Mouse (Mus musculus) CH12.LX (cell line): Measurements from ENCODE around the gene Eif2b5. TPM values are rescaled to one million over a fixed set of nuclear protein-coding genes. Genes with fewer than 3 reads are reported as not detected.

Experiments
- DNase-seq: peaks from one replicate; pipeline ENCODE4 v3.0.0-alpha.2; 2013; ENCODE audit errors: extremely low read depth
- H3K27ac ChIP-seq: 2 replicates; pipeline ENCODE4 v1.5.1; 2012; ENCODE audit warnings: low read depth, mild to moderate bottlenecking, control low read depth, moderate library complexity; ENCODE audit not compliant: insufficient read depth
- H3K27me3 ChIP-seq: replicated peaks from 2 replicates; pipeline ENCODE3; 2012; ENCODE audit warnings: inconsistent platforms
- H3K36me3 ChIP-seq, 2 experiments: replicated peaks in 1 of 2; 2 replicates each; pipeline versions ENCODE3 to v1.6.1; 2012; ENCODE audit warnings: inconsistent platforms in 1 of 2, low read length in 1 of 2, mild to moderate bottlenecking in 1 of 2, mixed read lengths in 1 of 2, moderate library complexity in 1 of 2; ENCODE audit not compliant: control insufficient read depth in 1 of 2, insufficient read depth in 1 of 2
- H3K4me1 ChIP-seq, 2 experiments: 2 replicates each; pipeline ENCODE4 v1.6.1; 2012; ENCODE audit warnings: inconsistent platforms in 1 of 2, moderate library complexity in 1 of 2; ENCODE audit not compliant: insufficient read depth in 2 of 2, control insufficient read depth in 1 of 2
- H3K4me2 ChIP-seq: 2 replicates; pipeline ENCODE4 v1.6.1; 2012; ENCODE audit warnings: low read depth, mild to moderate bottlenecking, control low read depth; ENCODE audit not compliant: poor library complexity, insufficient read depth, severe bottlenecking
- H3K4me3 ChIP-seq, 3 experiments: fragments of 150-350 bp in 1 of 3; sonication (generic) in 1 of 3; replicated peaks in 1 of 3; 2 replicates each; pipeline versions ENCODE3 to v1.5.1; 2011 to 2012; ENCODE audit warnings: low read depth in 2 of 3, low read length in 2 of 3, mild to moderate bottlenecking in 2 of 3, moderate library complexity in 2 of 3, control low read depth in 1 of 3, improper control_type of control experiment in 1 of 3, inconsistent platforms in 1 of 3, mixed read lengths in 1 of 3; ENCODE audit not compliant: poor library complexity in 1 of 3
- H3K79me2 ChIP-seq: replicated peaks from 2 replicates; pipeline ENCODE4 v1.6.1; 2012; ENCODE audit warnings: mild to moderate bottlenecking, moderate library complexity; ENCODE audit not compliant: control insufficient read depth, poor library complexity, insufficient read depth, severe bottlenecking; ENCODE audit errors: extremely low read depth
- H3K9ac ChIP-seq: 2 replicates; pipeline ENCODE4 v1.6.1; 2012; ENCODE audit warnings: low read depth, mild to moderate bottlenecking, control low read depth, moderate library complexity; ENCODE audit not compliant: insufficient read depth
- H3K9me3 ChIP-seq: replicated peaks from 2 replicates; pipeline ENCODE3; 2012; ENCODE audit warnings: low read length, inconsistent platforms, mixed read lengths
- BHLHE40 ChIP-seq: IDR thresholded peaks from 2 replicates; pipeline ENCODE4 v1.6.1; 2011; ENCODE audit warnings: mild to moderate bottlenecking, low read depth, low read length, improper control_type of control experiment
- CHD1 ChIP-seq: IDR thresholded peaks from 2 replicates; pipeline ENCODE4 v1.6.1; 2012; ENCODE audit warnings: low read depth, low read length, improper control_type of control experiment, inconsistent platforms
- CHD2 ChIP-seq: IDR thresholded peaks from 2 replicates; pipeline ENCODE4 v1.6.1; 2011; ENCODE audit warnings: low read length, improper control_type of control experiment
- CTCF ChIP-seq, 2 experiments: IDR thresholded peaks in 1 of 2; conservative IDR thresholded peaks in 1 of 2; 2 replicates each; pipeline ENCODE4 v1.5.1; 2011 to 2012; ENCODE audit warnings: low read depth in 2 of 2, low read length in 2 of 2, improper control_type of control experiment in 1 of 2, inconsistent platforms in 1 of 2, mild to moderate bottlenecking in 1 of 2, moderate library complexity in 1 of 2
- E2F4 ChIP-seq: IDR thresholded peaks from 2 replicates; pipeline ENCODE4 v1.6.1; 2011; ENCODE audit warnings: low read depth, low read length, improper control_type of control experiment; ENCODE audit not compliant: insufficient replicate concordance
- ELF1 ChIP-seq: IDR thresholded peaks from 2 replicates; pipeline ENCODE4 v1.6.1; 2014; ENCODE audit warnings: low read depth, mild to moderate bottlenecking, inconsistent platforms, low read length, improper control_type of control experiment
- EP300 ChIP-seq: IDR thresholded peaks from 2 replicates; pipeline ENCODE4 v1.6.1; 2011; ENCODE audit warnings: low read length, improper control_type of control experiment
- ETS1 ChIP-seq: conservative IDR thresholded peaks from 2 replicates; pipeline ENCODE4 v1.6.1; 2012; ENCODE audit warnings: low read depth, mild to moderate bottlenecking, inconsistent platforms, low read length, improper control_type of control experiment, moderate library complexity
- GABPA ChIP-seq: IDR thresholded peaks from 2 replicates; pipeline ENCODE4 v1.6.1; 2012; ENCODE audit warnings: low read depth, low read length, improper control_type of control experiment, inconsistent platforms; ENCODE audit not compliant: insufficient replicate concordance
- JUN ChIP-seq: IDR thresholded peaks from 2 replicates; pipeline ENCODE4 v1.6.1; 2011; ENCODE audit warnings: low read depth, mild to moderate bottlenecking, low read length, improper control_type of control experiment, moderate library complexity; ENCODE audit not compliant: insufficient read depth
- JUND ChIP-seq: conservative IDR thresholded peaks from 2 replicates; pipeline ENCODE4 v1.6.1; 2011; ENCODE audit warnings: low read depth, low read length, improper control_type of control experiment
- KAT2A ChIP-seq: IDR thresholded peaks from 2 replicates; pipeline ENCODE4 v1.6.1; 2012; ENCODE audit warnings: low read length, improper control_type of control experiment, inconsistent platforms; ENCODE audit not compliant: insufficient replicate concordance
- MAFK ChIP-seq: IDR thresholded peaks from 2 replicates; pipeline ENCODE4 v1.6.1; 2011; ENCODE audit warnings: low read length, improper control_type of control experiment; ENCODE audit not compliant: insufficient replicate concordance
- MAX ChIP-seq: IDR thresholded peaks from 2 replicates; pipeline ENCODE4 v1.6.1; 2011; ENCODE audit warnings: low read length, improper control_type of control experiment
- MAZ ChIP-seq: IDR thresholded peaks from 2 replicates; pipeline ENCODE4 v1.6.1; 2012; ENCODE audit warnings: low read depth, mild to moderate bottlenecking, inconsistent platforms, low read length, improper control_type of control experiment, moderate library complexity
- MEF2A ChIP-seq: IDR thresholded peaks from 2 replicates; pipeline ENCODE4 v1.6.1; 2014; ENCODE audit warnings: low read depth, mild to moderate bottlenecking, inconsistent platforms, low read length, improper control_type of control experiment, borderline replicate concordance
- MXI1 ChIP-seq: IDR thresholded peaks from 2 replicates; pipeline ENCODE4 v1.6.1; 2011; ENCODE audit warnings: mild to moderate bottlenecking, low read depth, low read length, improper control_type of control experiment
- MYC ChIP-seq: IDR thresholded peaks from 2 replicates; pipeline ENCODE4 v1.6.1; 2011; ENCODE audit warnings: low read depth, mild to moderate bottlenecking, improper control_type of control experiment, low read length
- NRF1 ChIP-seq: IDR thresholded peaks from 2 replicates; pipeline ENCODE4 v1.6.1; 2014; ENCODE audit warnings: low read depth, mild to moderate bottlenecking, inconsistent platforms, low read length, improper control_type of control experiment, moderate library complexity
- PAX5 ChIP-seq: IDR thresholded peaks from 2 replicates; pipeline ENCODE4 v1.6.1; 2012; ENCODE audit warnings: low read length, inconsistent platforms, mixed read lengths
- POLR2A ChIP-seq: IDR thresholded peaks from 2 replicates; pipeline ENCODE4 v1.6.1; 2011; ENCODE audit warnings: low read depth, mild to moderate bottlenecking, improper control_type of control experiment, low read length
- RCOR1 ChIP-seq: conservative IDR thresholded peaks from 2 replicates; pipeline ENCODE4 v1.6.1; 2012; ENCODE audit warnings: low read depth, mild to moderate bottlenecking, inconsistent platforms, low read length, improper control_type of control experiment
- SIN3A ChIP-seq: IDR thresholded peaks from 2 replicates; pipeline ENCODE4 v1.6.1; 2012; ENCODE audit warnings: low read length, improper control_type of control experiment, inconsistent platforms
- SMC3 ChIP-seq: IDR thresholded peaks from 2 replicates; pipeline ENCODE4 v1.6.1; 2011; ENCODE audit warnings: low read depth, low read length, improper control_type of control experiment
- TCF12 ChIP-seq: IDR thresholded peaks from 2 replicates; pipeline ENCODE4 v1.6.1; 2014; ENCODE audit warnings: low read depth, mild to moderate bottlenecking, inconsistent platforms, low read length, improper control_type of control experiment
- UBTF ChIP-seq: IDR thresholded peaks from 2 replicates; pipeline ENCODE4 v1.6.1; 2012; ENCODE audit warnings: low read depth, mild to moderate bottlenecking, inconsistent platforms, low read length, improper control_type of control experiment, moderate library complexity
- USF1 ChIP-seq: IDR thresholded peaks from 2 replicates; pipeline ENCODE4 v1.6.1; 2014; ENCODE audit warnings: low read depth, mild to moderate bottlenecking, inconsistent platforms, low read length, improper control_type of control experiment
- USF2 ChIP-seq: conservative IDR thresholded peaks from 2 replicates; pipeline ENCODE4 v1.6.1; 2011; ENCODE audit warnings: low read depth, low read length, improper control_type of control experiment
- ZKSCAN1 ChIP-seq: IDR thresholded peaks from 2 replicates; pipeline ENCODE4 v1.6.1; 2012; ENCODE audit warnings: low read depth, inconsistent platforms, low read length, improper control_type of control experiment, borderline replicate concordance
- ZMIZ1 ChIP-seq: IDR thresholded peaks from 2 replicates; pipeline ENCODE4 v1.6.1; 2012; ENCODE audit warnings: low read depth, mild to moderate bottlenecking, inconsistent platforms, low read length, improper control_type of control experiment
- ZNF384 ChIP-seq: IDR thresholded peaks from 2 replicates; pipeline ENCODE4 v1.6.1; 2012; ENCODE audit warnings: low read depth, low read length, improper control_type of control experiment, inconsistent platforms
- dilution Hi-C: fragments of 300-500 bp; cut with MboI; formaldehyde crosslinking; loops from 2 replicates; pipeline ENCODE4 v1.14.3; 2020; ENCODE audit warnings: low sequenced_read_pairs; ENCODE audit not compliant: extremely low pct_unique_long_range_greater_than_20kb, extremely low pct_ligation_motif_present
- in situ Hi-C: fragments of 300-500 bp; cut with MboI; formaldehyde crosslinking; loops from 3 replicates; pipeline ENCODE4 v1.14.3; 2019; ENCODE audit warnings: low sequenced_read_pairs, low pct_ligation_motif_present, low pct_unique_long_range_greater_than_20kb, mixed read lengths
- polyA plus RNA-seq: library from polyadenylated mRNA; unstranded; fragments of >175 nt; gene quantifications from 2 replicates; pipeline ENCODE4 v1.2.1, GENCODE M21; 2012; ENCODE audit warnings: low read depth; ENCODE audit not compliant: insufficient read length
- total RNA-seq, 2 experiments: library from RNA; depleted of rRNA; stranded (reverse); fragments of 300-350 nt in 1 of 2; fragments of >200 nt in 1 of 2; gene quantifications; 2 replicates each; pipeline ENCODE4 v1.2.3; 2012 to 2014

Eif2b5 gene
- total and polyA plus RNA-seq, 3 experiments, result 139 to 183 (median 179) TPM

- no peaks in the 10 kb centered on the region for H3K9me3 ChIP-seq
- H3K4me1 ChIP-seq, result peaks cover 3 to 35% of the 10 kb centered on the region in 2 experiments
- in situ Hi-C loops (no loop called here), dilution Hi-C loops (no loop called here)
- H3K4me3 ChIP-seq, result peak overlapping the region in 2 of 3 experiments; percentile 53 to 90
- H3K36me3 ChIP-seq, result peaks cover 5 to 36% of the 10 kb centered on the region in 2 experiments
- peaks cover 13% of the 10 kb centered on the region for H3K79me2 ChIP-seq
- TF ChIP-seq KAT2A (no peak), SMC3 (no peak), USF2 (no peak), TCF12 (no peak), JUND (no peak), E2F4 (no peak), MXI1 (no peak), NRF1 (no peak)
- H3K27ac ChIP-seq, result no peak overlapping the region
- DNase-seq, result no peak
- peak overlapping the region; percentile 82 for H3K9ac ChIP-seq
- no peaks in the 10 kb centered on the region for H3K27me3 ChIP-seq
- H3K4me2 ChIP-seq, result peak overlapping the region; percentile 68; the same call in 1 of the 2 replicates
These were observed 17.4 kb downstream of the Eif2b5 start for GRCm38 (mm10) chr16:20516032-20516431.

GRCm38 (mm10) chr16:20516726-20517201, 18.1 kb downstream of the Eif2b5 start, which contains the start of gene Dvl3:
Dvl3 (plus strand) TSS chr16:20516982.
- peak within 1 kb of the TSS; percentile 97 for H3K9ac ChIP-seq
- DNase-seq, result peak; percentile 81
- in situ Hi-C loops (no loop called here), dilution Hi-C loops (no loop called here)
- peaks cover 13% of the 10 kb centered on the region for H3K79me2 ChIP-seq
- H3K27ac ChIP-seq, result peak within 1 kb of the TSS; percentile 16
- peak within 1 kb of the TSS; percentile 68 for H3K4me2 ChIP-seq
- no peaks in the 10 kb centered on the region for H3K27me3 ChIP-seq
- peaks cover 3 to 29% of the 10 kb centered on the region in 2 experiments for H3K4me1 ChIP-seq
- H3K36me3 ChIP-seq, result peaks cover 5 to 36% of the 10 kb centered on the region in 2 experiments
- H3K9me3 ChIP-seq, result peaks cover under 1% of the 10 kb centered on the region
- peak within 1 kb of the TSS; percentile 73 to 92 (median 90) for H3K4me3 ChIP-seq
- TF ChIP-seq USF1, result no peak; the same call in 1 of the 2 replicates
- peak; percentile 91 for TF ChIP-seq SIN3A
- TF ChIP-seq ZNF384, result no peak
- peak; percentile 65 for TF ChIP-seq NRF1
- TF ChIP-seq MAFK, result no peak
- TF ChIP-seq EP300, result no peak
- peak; percentile 48 for TF ChIP-seq SMC3
- 0 out of 2 replicates have a peak, but pooled peaks have one; percentile 27 for TF ChIP-seq ETS1
- TF ChIP-seq UBTF, result peak; percentile 92; the same call in 1 of the 2 replicates
- no peak for TF ChIP-seq PAX5
- TF ChIP-seq BHLHE40, result no peak
- TF ChIP-seq MYC, result 0 out of 2 replicates have a peak, but pooled peaks have one; percentile 18
- TF ChIP-seq ZKSCAN1, result 0 out of 2 replicates have a peak, but pooled peaks have one; percentile 8
- 0 out of 2 replicates have a peak, but pooled peaks have one; percentile 84 for TF ChIP-seq CHD1
- peak; percentile 73; the same call in 1 of the 2 replicates for TF ChIP-seq KAT2A
- peak; percentile 90 for TF ChIP-seq TCF12
- peak in 1 of 2 experiments; percentile 58; a peak in 2 of 4 replicates for TF ChIP-seq CTCF (conservative IDR thresholded peaks at IDR 0.05 in 1 of 2, IDR thresholded peaks at IDR 0.05 in 1 of 2; ENCODE audit: low read depth in 2 of 2, low read length in 2 of 2)
- 0 out of 2 replicates have a peak, but pooled peaks have one; percentile 54 for TF ChIP-seq MEF2A
- TF ChIP-seq JUN, result no peak
- TF ChIP-seq USF2, result no peak
- peak; percentile 92 for TF ChIP-seq ZMIZ1
- peak; percentile 90 for TF ChIP-seq POLR2A
- peak; percentile 44; the same call in 1 of the 2 replicates for TF ChIP-seq MAX
- 0 out of 2 replicates have a peak, but pooled peaks have one; percentile 67 for TF ChIP-seq RCOR1
- TF ChIP-seq ELF1, result peak; percentile 93
- TF ChIP-seq MAZ, result peak; percentile 87
- TF ChIP-seq GABPA, result no peak
- TF ChIP-seq CHD2, result 0 out of 2 replicates have a peak, but pooled peaks have one; percentile 43
